Mouse (Mus musculus): ENCODE measurements around the gene Baz1a. TPM values are rescaled to one million over a fixed set of nuclear protein-coding genes. Genes with fewer than 3 reads are reported as not detected.

Gene Baz1a
- polyA plus RNA-seq, 1 experiment = 41.0 TPM

GRCm38 (mm10) chr12:54994418-54994817 is 19.7 kb downstream of the Baz1a start:
- TF ChIP-seq EP300 (IDR thresholded peaks at IDR 0.05; ENCODE audit: insufficient read depth, low read depth, low read length) (no peak), POLR2A (IDR thresholded peaks at IDR 0.05; ENCODE audit: insufficient read depth, low read length) (no peak), CTCF (IDR thresholded peaks at IDR 0.05; ENCODE audit: low read depth, low read length) (no peak)
- no peaks in the 10 kb centered on the region for H3K4me1 ChIP-seq (ENCODE audit: control insufficient read depth, insufficient read depth, low read length)
- H3K36me3 ChIP-seq (ENCODE audit: control insufficient read depth, insufficient read depth, low read length, poor library complexity, severe bottlenecking) = no peaks in the 10 kb centered on the region
- no peak overlapping the region for H3K4me3 ChIP-seq (ENCODE audit: low read depth, low read length)
- no peak overlapping the region for H3K9ac ChIP-seq (ENCODE audit: low read depth, poor library complexity, severe bottlenecking)
- no peaks in the 10 kb centered on the region for H3K9me3 ChIP-seq (replicated peaks; ENCODE audit: control insufficient read depth, insufficient read depth, low read length, poor library complexity, severe bottlenecking)
- no peaks in the 10 kb centered on the region for H3K27me3 ChIP-seq (ENCODE audit: control insufficient read depth, insufficient read depth, low read length, poor library complexity, severe bottlenecking)
- no peak overlapping the region for H3K27ac ChIP-seq (ENCODE audit: insufficient read depth, low read length)

GRCm38 (mm10) chr12:54994068-54994386 is 20.1 kb downstream of the Baz1a start:
- peak overlapping the region; percentile 49 for H3K4me3 ChIP-seq (ENCODE audit: low read depth, low read length)
- H3K9me3 ChIP-seq (replicated peaks; ENCODE audit: control insufficient read depth, insufficient read depth, low read length, poor library complexity, severe bottlenecking) = no peaks in the 10 kb centered on the region
- TF ChIP-seq POLR2A (IDR thresholded peaks at IDR 0.05; ENCODE audit: insufficient read depth, low read length) (no peak), CTCF (IDR thresholded peaks at IDR 0.05; ENCODE audit: low read depth, low read length) (no peak), EP300 (IDR thresholded peaks at IDR 0.05; ENCODE audit: insufficient read depth, low read depth, low read length) (no peak)
- H3K36me3 ChIP-seq (ENCODE audit: control insufficient read depth, insufficient read depth, low read length, poor library complexity, severe bottlenecking) = no peaks in the 10 kb centered on the region
- H3K27me3 ChIP-seq (ENCODE audit: control insufficient read depth, insufficient read depth, low read length, poor library complexity, severe bottlenecking) = no peaks in the 10 kb centered on the region
- H3K9ac ChIP-seq (ENCODE audit: low read depth, poor library complexity, severe bottlenecking) = peak overlapping the region; percentile 30; the same call in 1 of the 2 replicates
- H3K27ac ChIP-seq (ENCODE audit: insufficient read depth, low read length) = no peak overlapping the region
- H3K4me1 ChIP-seq (ENCODE audit: control insufficient read depth, insufficient read depth, low read length) = no peaks in the 10 kb centered on the region

GRCm38 (mm10) chr12:54993246-54994067 is 20.7 kb downstream of the Baz1a start:
- peak overlapping the region; percentile 49 for H3K4me3 ChIP-seq (ENCODE audit: low read depth, low read length)
- peaks cover 2% of the 10 kb centered on the region for H3K4me1 ChIP-seq (ENCODE audit: control insufficient read depth, insufficient read depth, low read length)
- H3K27me3 ChIP-seq (ENCODE audit: control insufficient read depth, insufficient read depth, low read length, poor library complexity, severe bottlenecking) = no peaks in the 10 kb centered on the region
- no peaks in the 10 kb centered on the region for H3K36me3 ChIP-seq (ENCODE audit: control insufficient read depth, insufficient read depth, low read length, poor library complexity, severe bottlenecking)
- no peak overlapping the region for H3K27ac ChIP-seq (ENCODE audit: insufficient read depth, low read length)
- TF ChIP-seq EP300 (IDR thresholded peaks at IDR 0.05; ENCODE audit: insufficient read depth, low read depth, low read length) (no peak), POLR2A (IDR thresholded peaks at IDR 0.05; ENCODE audit: insufficient read depth, low read length) (no peak), CTCF (IDR thresholded peaks at IDR 0.05; ENCODE audit: low read depth, low read length) (no peak)
- H3K9ac ChIP-seq (ENCODE audit: low read depth, poor library complexity, severe bottlenecking) = peak overlapping the region; percentile 30; the same call in 1 of the 2 replicates
- H3K9me3 ChIP-seq (replicated peaks; ENCODE audit: control insufficient read depth, insufficient read depth, low read length, poor library complexity, severe bottlenecking) = no peaks in the 10 kb centered on the region

- Histone ChIP-seq H3K36me3 (ENCODE audit: control insufficient read depth, insufficient read depth, low read length, poor library complexity, severe bottlenecking) (no peaks in the 10 kb centered on the region), H3K9ac (ENCODE audit: low read depth, poor library complexity, severe bottlenecking) (no peak overlapping the region), H3K9me3 (replicated peaks; ENCODE audit: control insufficient read depth, insufficient read depth, low read length, poor library complexity, severe bottlenecking) (no peaks in the 10 kb centered on the region), H3K4me1 (ENCODE audit: control insufficient read depth, insufficient read depth, low read length) (peaks cover 3% of the 10 kb centered on the region), H3K27ac (ENCODE audit: insufficient read depth, low read length) (no peak overlapping the region), H3K4me3 (ENCODE audit: low read depth, low read length) (no peak overlapping the region), H3K27me3 (ENCODE audit: control insufficient read depth, insufficient read depth, low read length, poor library complexity, severe bottlenecking) (no peaks in the 10 kb centered on the region)
- no peak for TF ChIP-seq CTCF (IDR thresholded peaks at IDR 0.05; ENCODE audit: low read depth, low read length)
- no peak for TF ChIP-seq POLR2A (IDR thresholded peaks at IDR 0.05; ENCODE audit: insufficient read depth, low read length)
- no peak for TF ChIP-seq EP300 (IDR thresholded peaks at IDR 0.05; ENCODE audit: insufficient read depth, low read depth, low read length)
Measured at GRCm38 (mm10) chr12:54992814-54993213, 21.3 kb downstream of the Baz1a start.

GRCm38 (mm10) chr12:54988323-54988850 is 25.8 kb downstream of the Baz1a start:
- no peak overlapping the region for H3K27ac ChIP-seq (ENCODE audit: insufficient read depth, low read length)
- H3K27me3 ChIP-seq (ENCODE audit: control insufficient read depth, insufficient read depth, low read length, poor library complexity, severe bottlenecking) = no peaks in the 10 kb centered on the region
- H3K9me3 ChIP-seq (replicated peaks; ENCODE audit: control insufficient read depth, insufficient read depth, low read length, poor library complexity, severe bottlenecking) = no peaks in the 10 kb centered on the region
- no peak overlapping the region for H3K9ac ChIP-seq (ENCODE audit: low read depth, poor library complexity, severe bottlenecking)
- H3K4me1 ChIP-seq (ENCODE audit: control insufficient read depth, insufficient read depth, low read length) = peaks cover 3% of the 10 kb centered on the region
- H3K36me3 ChIP-seq (ENCODE audit: control insufficient read depth, insufficient read depth, low read length, poor library complexity, severe bottlenecking) = no peaks in the 10 kb centered on the region
- no peak overlapping the region for H3K4me3 ChIP-seq (ENCODE audit: low read depth, low read length)
- no peak for TF ChIP-seq CTCF (IDR thresholded peaks at IDR 0.05; ENCODE audit: low read depth, low read length)
- TF ChIP-seq EP300 (IDR thresholded peaks at IDR 0.05; ENCODE audit: insufficient read depth, low read depth, low read length) = no peak
- TF ChIP-seq POLR2A (IDR thresholded peaks at IDR 0.05; ENCODE audit: insufficient read depth, low read length) = no peak

- no peak overlapping the region for H3K27ac ChIP-seq (ENCODE audit: insufficient read depth, low read length)
- H3K27me3 ChIP-seq (ENCODE audit: control insufficient read depth, insufficient read depth, low read length, poor library complexity, severe bottlenecking) = no peaks in the 10 kb centered on the region
- H3K36me3 ChIP-seq (ENCODE audit: control insufficient read depth, insufficient read depth, low read length, poor library complexity, severe bottlenecking) = no peaks in the 10 kb centered on the region
- no peak overlapping the region for H3K4me3 ChIP-seq (ENCODE audit: low read depth, low read length)
- H3K9me3 ChIP-seq (replicated peaks; ENCODE audit: control insufficient read depth, insufficient read depth, low read length, poor library complexity, severe bottlenecking) = no peaks in the 10 kb centered on the region
- peaks cover 3% of the 10 kb centered on the region for H3K4me1 ChIP-seq (ENCODE audit: control insufficient read depth, insufficient read depth, low read length)
- H3K9ac ChIP-seq (ENCODE audit: low read depth, poor library complexity, severe bottlenecking) = no peak overlapping the region
- TF ChIP-seq POLR2A (IDR thresholded peaks at IDR 0.05; ENCODE audit: insufficient read depth, low read length) = no peak
- TF ChIP-seq CTCF (IDR thresholded peaks at IDR 0.05; ENCODE audit: low read depth, low read length) = no peak
- TF ChIP-seq EP300 (IDR thresholded peaks at IDR 0.05; ENCODE audit: insufficient read depth, low read depth, low read length) = no peak
Measured at GRCm38 (mm10) chr12:54987156-54987555, 27.0 kb downstream of the Baz1a start.

All from ES-Bruce4 (cell line).